Mouse (Mus musculus): ENCODE data around the gene Ifit2.

DNA sequence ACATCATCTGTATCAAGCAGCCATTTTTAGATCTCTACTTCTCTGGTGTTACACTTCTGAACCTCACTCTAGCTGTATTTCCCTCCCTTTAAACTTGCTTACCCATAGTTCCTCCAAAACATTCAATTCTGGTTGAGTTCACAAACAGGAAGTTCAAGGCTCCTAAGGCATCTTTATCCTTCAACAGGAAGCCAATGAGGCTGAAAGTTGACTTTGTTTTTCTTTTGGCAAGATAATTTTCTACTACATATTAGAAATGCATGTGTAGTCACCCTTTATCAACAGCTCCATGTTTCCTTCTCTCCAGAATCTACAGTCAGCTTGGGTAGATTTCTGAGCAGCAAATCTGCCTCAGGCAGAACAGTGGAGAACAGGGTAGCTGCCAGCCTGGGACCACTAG, 12.1 kb downstream of the Ifit2 start:
- TF ChIP-seq POLR2A (IDR thresholded peaks at IDR 0.05; ENCODE audit: low read depth, low read length) (no peak), CTCF (IDR thresholded peaks at IDR 0.05; ENCODE audit: borderline replicate concordance, insufficient read depth, low read length) (no peak)
